Mouse (Mus musculus): ENCODE measurements around the gene Rtraf. TPM values are rescaled to one million over a fixed set of nuclear protein-coding genes. Genes with fewer than 3 reads are reported as not detected.

Gene Rtraf
- polyA plus RNA-seq, 1 experiment from 2014 or later: 138 TPM

DNA sequence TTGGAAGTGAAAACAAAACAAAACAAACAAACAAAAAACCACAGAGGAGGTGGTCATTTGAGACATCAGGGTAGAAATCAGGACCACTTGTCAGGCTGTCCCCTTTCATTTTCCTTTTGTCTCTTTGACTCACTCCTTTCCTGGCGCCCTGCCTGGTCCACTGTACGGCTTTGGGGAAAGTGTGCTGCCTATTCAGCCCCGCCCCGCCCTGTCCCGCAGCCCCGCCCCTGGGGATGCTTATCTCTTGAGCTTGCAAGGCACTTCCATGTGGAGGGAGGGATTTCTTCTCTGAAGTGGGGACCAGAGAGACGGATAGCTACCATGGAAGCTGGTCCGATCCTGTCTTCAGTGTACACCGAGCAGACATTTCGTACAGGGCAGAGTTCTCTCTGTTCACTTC lies 20.0 kb downstream of the Rtraf start:
- no peak overlapping the region for H3K9ac ChIP-seq (ENCODE audit: low read depth, low read length)
- H3K4me2 ChIP-seq (ENCODE audit: low read length): no peak overlapping the region
- no peak overlapping the region for H3K4me3 ChIP-seq (ENCODE audit: low read depth, low read length)
- no peak overlapping the region for H3K27ac ChIP-seq (ENCODE audit: low read length)
- no peaks in the 10 kb centered on the region for H3K27me3 ChIP-seq (ENCODE audit: control insufficient read depth, insufficient read depth, low read depth, low read length)
- no peak for ATAC-seq
- no peaks in the 10 kb centered on the region for H3K36me3 ChIP-seq (ENCODE audit: control insufficient read depth, insufficient read depth, low read length)
- WGBS: 52% methylated on average over 10 of the region's 10 CpGs
- H3K9me3 ChIP-seq (replicated peaks; ENCODE audit: control insufficient read depth, low read length, poor library complexity, severe bottlenecking): no peaks in the 10 kb centered on the region
- H3K4me1 ChIP-seq (ENCODE audit: control insufficient read depth, insufficient read depth, low read length): no peaks in the 10 kb centered on the region; the same call in 1 of the 2 replicates

DNA sequence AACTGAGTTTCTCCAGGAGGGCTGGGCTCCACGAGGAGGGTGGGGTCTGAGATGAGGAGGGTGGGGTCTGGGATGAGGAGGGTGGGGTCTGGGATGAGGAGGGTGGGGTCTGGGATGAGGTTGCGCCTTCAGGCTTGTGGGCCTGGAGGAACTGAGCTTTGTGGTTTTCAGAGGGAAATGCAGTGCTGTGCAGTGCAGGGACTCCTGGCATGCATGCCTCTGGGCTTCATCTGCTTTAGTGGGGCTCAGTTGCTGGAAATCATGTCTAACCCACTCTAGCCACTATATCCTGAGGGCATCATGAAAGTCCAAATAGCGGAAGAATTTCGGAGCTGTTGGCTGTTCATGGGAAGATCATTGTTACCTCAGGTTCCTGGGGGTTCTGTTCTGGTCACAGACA lies 20.4 kb downstream of the Rtraf start:
- Histone ChIP-seq H3K4me3 (ENCODE audit: low read depth, low read length) (no peak overlapping the region), H3K27ac (ENCODE audit: low read length) (no peak overlapping the region), H3K36me3 (ENCODE audit: control insufficient read depth, insufficient read depth, low read length) (no peaks in the 10 kb centered on the region), H3K4me2 (ENCODE audit: low read length) (no peak overlapping the region), H3K27me3 (ENCODE audit: control insufficient read depth, insufficient read depth, low read depth, low read length) (no peaks in the 10 kb centered on the region), H3K4me1 (ENCODE audit: control insufficient read depth, insufficient read depth, low read length) (no peaks in the 10 kb centered on the region; the same call in 1 of the 2 replicates), H3K9me3 (replicated peaks; ENCODE audit: control insufficient read depth, low read length, poor library complexity, severe bottlenecking) (no peaks in the 10 kb centered on the region), H3K9ac (ENCODE audit: low read depth, low read length) (no peak overlapping the region)
- ATAC-seq: no peak
- 57% methylated on average over 4 of the region's 4 CpGs for WGBS

DNA sequence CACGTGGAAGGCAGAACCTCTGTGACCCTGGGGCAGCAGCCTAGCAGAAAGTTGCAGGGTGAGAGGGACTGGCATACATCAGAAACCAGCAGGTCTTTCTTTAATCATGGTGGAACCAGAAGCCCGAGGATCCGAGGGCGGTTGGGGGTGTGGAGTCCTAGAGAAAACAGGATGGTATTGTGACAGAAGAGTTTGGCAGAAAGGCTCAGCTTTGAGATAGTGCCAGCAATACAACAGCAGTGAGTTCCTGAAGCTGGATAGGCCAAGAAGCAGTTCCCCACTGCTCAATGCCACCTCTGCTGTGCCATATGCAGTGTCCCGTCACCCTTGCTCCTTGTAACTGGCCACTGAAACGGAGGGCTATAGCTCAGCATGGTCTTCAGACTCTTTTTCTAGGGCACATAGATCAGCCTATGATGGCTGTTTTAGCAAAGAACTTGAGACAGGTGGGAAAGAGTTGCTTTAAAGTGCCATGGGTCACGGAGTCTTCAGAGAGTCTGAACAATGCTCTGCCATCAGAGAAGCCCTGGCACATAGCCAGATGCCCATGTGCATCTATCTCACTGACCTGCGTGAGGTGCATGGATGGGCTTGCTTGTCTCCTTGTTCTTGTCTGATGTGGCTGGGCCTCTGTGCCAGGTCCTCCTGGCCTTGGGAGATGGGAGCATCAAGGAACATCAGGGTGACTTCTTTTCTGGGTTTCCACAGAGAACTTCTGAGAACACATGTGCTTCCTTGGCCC lies 22.0 kb downstream of the Rtraf start:
- no peaks in the 10 kb centered on the region; the same call in 1 of the 2 replicates for H3K4me1 ChIP-seq (ENCODE audit: control insufficient read depth, insufficient read depth, low read length)
- no peaks in the 10 kb centered on the region for H3K36me3 ChIP-seq (ENCODE audit: control insufficient read depth, insufficient read depth, low read length)
- H3K9me3 ChIP-seq (replicated peaks; ENCODE audit: control insufficient read depth, low read length, poor library complexity, severe bottlenecking): no peaks in the 10 kb centered on the region
- no peak for ATAC-seq
- H3K27ac ChIP-seq (ENCODE audit: low read length): no peak overlapping the region
- no peak overlapping the region for H3K9ac ChIP-seq (ENCODE audit: low read depth, low read length)
- H3K27me3 ChIP-seq (ENCODE audit: control insufficient read depth, insufficient read depth, low read depth, low read length): no peaks in the 10 kb centered on the region
- no peak overlapping the region for H3K4me3 ChIP-seq (ENCODE audit: low read depth, low read length)
- no peak overlapping the region for H3K4me2 ChIP-seq (ENCODE audit: low read length)
- WGBS: 85% methylated on average over 8 of the region's 8 CpGs

DNA sequence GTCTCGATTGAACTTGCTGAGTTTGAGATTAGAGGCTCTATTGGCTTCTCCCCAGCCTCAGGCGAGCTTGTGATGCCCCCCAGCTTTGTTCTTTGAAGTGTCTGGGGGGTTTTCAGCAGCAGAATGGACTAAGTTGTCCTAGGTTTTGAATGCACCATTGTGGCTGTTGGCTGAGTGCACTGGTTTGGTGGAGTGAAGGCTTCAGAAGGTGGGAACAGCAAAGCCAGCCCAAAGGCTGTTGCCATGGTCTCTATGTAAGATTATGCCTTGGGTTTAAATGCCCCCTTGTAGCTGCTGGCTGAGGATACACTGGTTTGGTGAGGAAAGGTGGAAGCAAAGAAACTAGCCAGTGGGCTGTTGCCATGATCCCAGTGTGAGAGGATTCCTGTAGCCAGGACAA lies 23.1 kb downstream of the Rtraf start:
- Histone ChIP-seq H3K4me2 (ENCODE audit: low read length) (no peak overlapping the region), H3K27ac (ENCODE audit: low read length) (no peak overlapping the region), H3K9me3 (replicated peaks; ENCODE audit: control insufficient read depth, low read length, poor library complexity, severe bottlenecking) (no peaks in the 10 kb centered on the region), H3K4me1 (ENCODE audit: control insufficient read depth, insufficient read depth, low read length) (no peaks in the 10 kb centered on the region; the same call in 1 of the 2 replicates), H3K27me3 (ENCODE audit: control insufficient read depth, insufficient read depth, low read depth, low read length) (no peaks in the 10 kb centered on the region), H3K9ac (ENCODE audit: low read depth, low read length) (no peak overlapping the region), H3K36me3 (ENCODE audit: control insufficient read depth, insufficient read depth, low read length) (no peaks in the 10 kb centered on the region), H3K4me3 (ENCODE audit: low read depth, low read length) (no peak overlapping the region)
- ATAC-seq: no peak
- 59% methylated on average over 2 of the region's 2 CpGs for WGBS

DNA sequence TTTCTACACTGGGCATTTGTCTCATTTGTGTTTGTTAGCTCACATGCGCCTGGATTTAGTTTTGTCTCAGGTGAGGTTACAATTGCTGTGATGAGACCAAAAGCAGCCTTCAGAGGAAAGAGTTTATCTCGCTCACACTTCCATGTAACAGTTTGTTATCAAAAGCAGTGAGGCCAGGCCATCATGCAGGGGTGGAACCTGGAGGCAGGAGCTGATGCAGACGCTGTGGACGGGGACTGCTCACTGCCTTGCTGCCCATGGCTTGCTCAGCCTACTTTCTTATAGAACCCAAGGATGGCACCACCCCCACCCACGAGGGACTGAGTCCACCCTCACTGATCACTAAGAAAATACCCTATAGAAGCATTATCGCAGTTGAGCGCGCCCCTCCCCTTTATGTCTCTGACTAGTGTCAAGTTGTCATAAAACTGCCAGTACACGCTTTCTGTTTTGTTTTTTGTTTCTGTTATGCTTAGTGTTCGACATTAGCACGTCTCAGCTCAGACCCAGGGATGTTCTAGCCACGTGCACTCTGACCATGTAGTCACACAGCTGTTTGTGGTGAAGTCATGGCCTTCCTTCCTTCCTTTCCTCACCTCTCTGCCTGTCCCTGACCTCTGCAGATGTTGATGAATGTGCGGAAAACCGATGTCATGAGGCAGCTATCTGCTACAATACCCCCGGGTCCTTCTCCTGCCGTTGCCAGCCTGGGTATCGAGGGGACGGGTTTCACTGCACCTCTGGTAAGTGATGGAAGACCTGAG lies 26.9 kb downstream of the Rtraf start:
- H3K4me2 ChIP-seq (ENCODE audit: low read length): no peak overlapping the region
- no peak overlapping the region for H3K4me3 ChIP-seq (ENCODE audit: low read depth, low read length)
- no peak overlapping the region for H3K27ac ChIP-seq (ENCODE audit: low read length)
- H3K36me3 ChIP-seq (ENCODE audit: control insufficient read depth, insufficient read depth, low read length): no peaks in the 10 kb centered on the region
- H3K27me3 ChIP-seq (ENCODE audit: control insufficient read depth, insufficient read depth, low read depth, low read length): no peaks in the 10 kb centered on the region
- H3K4me1 ChIP-seq (ENCODE audit: control insufficient read depth, insufficient read depth, low read length): no peaks in the 10 kb centered on the region; the same call in 1 of the 2 replicates
- ATAC-seq: no peak
- no peaks in the 10 kb centered on the region for H3K9me3 ChIP-seq (replicated peaks; ENCODE audit: control insufficient read depth, low read length, poor library complexity, severe bottlenecking)
- 91% methylated on average over 18 of the region's 18 CpGs for WGBS
- no peak overlapping the region for H3K9ac ChIP-seq (ENCODE audit: low read depth, low read length)

DNA sequence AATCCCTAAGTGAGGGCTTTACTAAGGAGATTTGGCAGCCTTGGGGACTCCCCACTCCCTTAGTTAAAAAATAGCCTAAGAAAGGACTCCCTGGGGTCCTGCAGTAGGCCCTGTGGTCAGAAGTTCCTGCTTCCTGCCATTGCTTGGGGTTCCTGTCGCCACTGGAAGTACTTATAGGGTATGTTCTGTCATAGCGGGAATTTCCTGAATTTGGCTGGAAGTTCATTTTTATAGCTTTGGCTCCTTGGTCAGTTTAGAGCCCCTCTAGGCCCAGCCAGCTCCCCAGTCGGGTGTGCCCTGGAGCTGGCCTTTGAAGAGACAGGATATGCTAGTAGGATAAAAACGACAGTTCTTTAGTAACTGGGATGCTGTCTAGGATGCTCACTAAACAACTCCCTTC lies 28.7 kb downstream of the Rtraf start:
- WGBS: 77% methylated on average over 4 of the region's 4 CpGs
- no peaks in the 10 kb centered on the region for H3K9me3 ChIP-seq (replicated peaks; ENCODE audit: control insufficient read depth, low read length, poor library complexity, severe bottlenecking)
- no peaks in the 10 kb centered on the region for H3K27me3 ChIP-seq (ENCODE audit: control insufficient read depth, insufficient read depth, low read depth, low read length)
- H3K4me1 ChIP-seq (ENCODE audit: control insufficient read depth, insufficient read depth, low read length): no peaks in the 10 kb centered on the region
- no peak overlapping the region for H3K4me3 ChIP-seq (ENCODE audit: low read depth, low read length)
- no peak overlapping the region for H3K4me2 ChIP-seq (ENCODE audit: low read length)
- H3K27ac ChIP-seq (ENCODE audit: low read length): no peak overlapping the region
- no peaks in the 10 kb centered on the region for H3K36me3 ChIP-seq (ENCODE audit: control insufficient read depth, insufficient read depth, low read length)
- no peak overlapping the region for H3K9ac ChIP-seq (ENCODE audit: low read depth, low read length)
- no peak for ATAC-seq

DNA sequence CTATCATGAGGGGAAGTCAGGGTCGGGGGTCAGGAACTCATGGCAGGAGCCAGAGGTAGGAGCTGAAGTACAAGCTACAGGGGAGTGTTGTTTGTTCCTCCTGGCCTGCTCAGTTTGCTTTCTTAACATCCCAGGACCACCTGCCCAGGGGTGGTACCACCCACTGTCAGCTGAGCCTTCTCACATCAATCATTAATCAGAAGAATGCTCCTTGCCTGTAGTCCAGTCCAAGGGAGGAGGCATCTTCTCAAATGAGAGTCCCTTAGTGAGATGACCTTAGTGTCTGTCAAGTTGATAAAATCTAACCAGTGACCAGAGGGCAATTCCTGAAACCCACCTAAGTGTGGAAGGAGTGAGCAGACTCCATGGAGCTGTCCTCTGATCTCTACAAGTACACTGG lies 35.2 kb downstream of the Rtraf start:
- no peaks in the 10 kb centered on the region for H3K4me1 ChIP-seq (ENCODE audit: control insufficient read depth, insufficient read depth, low read length)
- no peaks in the 10 kb centered on the region for H3K9me3 ChIP-seq (replicated peaks; ENCODE audit: control insufficient read depth, low read length, poor library complexity, severe bottlenecking)
- H3K36me3 ChIP-seq (ENCODE audit: control insufficient read depth, insufficient read depth, low read length): no peaks in the 10 kb centered on the region
- no peak overlapping the region for H3K9ac ChIP-seq (ENCODE audit: low read depth, low read length)
- 67% methylated on average over 1 of the region's 1 CpGs for WGBS
- ATAC-seq: no peak
- H3K4me2 ChIP-seq (ENCODE audit: low read length): no peak overlapping the region
- H3K4me3 ChIP-seq (ENCODE audit: low read depth, low read length): no peak overlapping the region
- no peak overlapping the region for H3K27ac ChIP-seq (ENCODE audit: low read length)
- no peaks in the 10 kb centered on the region for H3K27me3 ChIP-seq (ENCODE audit: control insufficient read depth, insufficient read depth, low read depth, low read length)

DNA sequence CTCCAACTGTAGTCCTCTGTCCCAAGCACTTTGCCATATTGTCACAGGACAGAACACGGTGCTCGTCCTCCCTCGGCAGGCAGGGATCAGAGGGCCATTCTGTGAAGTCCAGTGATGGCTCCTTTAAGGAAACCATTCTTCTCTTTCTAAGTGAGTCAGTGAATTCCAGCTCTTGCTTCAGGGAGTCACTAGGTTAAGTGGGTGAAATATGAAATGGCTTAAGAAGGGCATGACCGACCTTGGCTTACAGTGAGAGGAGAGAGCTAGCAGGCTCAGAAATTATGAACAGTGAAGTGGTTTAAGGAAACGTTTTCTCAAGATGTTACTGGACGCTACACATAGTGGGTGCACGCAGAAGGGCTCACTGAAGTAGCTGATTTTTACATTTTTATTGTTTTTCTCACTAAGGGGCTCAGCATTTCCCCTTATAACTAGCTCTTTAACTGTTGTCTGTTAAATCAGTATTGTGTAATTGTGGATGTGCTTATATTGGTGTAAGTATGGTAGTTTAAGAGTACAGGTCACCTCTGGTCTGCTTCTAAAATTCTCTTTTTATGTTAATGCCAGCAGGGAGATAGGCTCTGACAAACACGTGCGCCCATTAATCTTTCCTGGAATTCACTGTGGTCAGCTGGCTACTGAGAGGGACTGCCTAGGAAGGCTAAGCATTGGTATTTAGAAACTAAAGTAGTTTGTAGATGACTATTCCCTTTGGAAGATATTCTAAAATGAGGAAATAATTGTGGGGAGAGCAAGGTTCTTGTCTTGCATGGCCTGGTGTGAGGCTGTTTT lies 37.6 kb downstream of the Rtraf start:
- 82% methylated on average over 9 of the region's 9 CpGs for WGBS
- Histone ChIP-seq H3K4me2 (ENCODE audit: low read length) (no peak overlapping the region), H3K36me3 (ENCODE audit: control insufficient read depth, insufficient read depth, low read length) (no peaks in the 10 kb centered on the region), H3K9ac (ENCODE audit: low read depth, low read length) (no peak overlapping the region), H3K4me1 (ENCODE audit: control insufficient read depth, insufficient read depth, low read length) (no peaks in the 10 kb centered on the region), H3K9me3 (replicated peaks; ENCODE audit: control insufficient read depth, low read length, poor library complexity, severe bottlenecking) (no peaks in the 10 kb centered on the region), H3K27me3 (ENCODE audit: control insufficient read depth, insufficient read depth, low read depth, low read length) (no peaks in the 10 kb centered on the region), H3K4me3 (ENCODE audit: low read depth, low read length) (no peak overlapping the region), H3K27ac (ENCODE audit: low read length) (no peak overlapping the region)
- ATAC-seq: no peak
